Mouse (Mus musculus): Measurements from ENCODE around the gene Osr1. TPM values are rescaled to one million over a fixed set of nuclear protein-coding genes. Genes with fewer than 3 reads are reported as not detected.

Osr1 gene
- polyA plus RNA-seq, 1 experiment from 2014 or later, result 46.8 TPM

- no peaks in the 10 kb centered on the region for H3K4me1 ChIP-seq (ENCODE audit: control insufficient read depth, insufficient read depth, low read length)
- H3K36me3 ChIP-seq (replicated peaks; ENCODE audit: control insufficient read depth, insufficient read depth, low read depth, low read length), result no peaks in the 10 kb centered on the region
- H3K4me2 ChIP-seq (ENCODE audit: low read depth, low read length), result no peak overlapping the region
- no peak overlapping the region for H3K27ac ChIP-seq (replicated peaks; ENCODE audit: low read depth, low read length)
- ATAC-seq (replicated peaks; ENCODE audit: insufficient number of reproducible peaks, low FRiP score, low TSS enrichment, low read depth) (no peak), DNase-seq (ENCODE audit: low spot score) (no peak)
- no peak overlapping the region for H3K9ac ChIP-seq (replicated peaks; ENCODE audit: low read length)
- no peaks in the 10 kb centered on the region for H3K9me3 ChIP-seq (replicated peaks; ENCODE audit: control insufficient read depth, low read length)
- no peak overlapping the region for H3K4me3 ChIP-seq (ENCODE audit: low read depth, low read length)
- no peaks in the 10 kb centered on the region for H3K27me3 ChIP-seq (ENCODE audit: control insufficient read depth, insufficient read depth, low read length)
Measured at GRCm38 (mm10) chr12:9598219-9598618, 28.3 kb downstream of the Osr1 start.

All from embryonic facial prominence, embryonic 11.5 days (tissue).